Mouse (Mus musculus): ENCODE data around the gene Myoz2.

GRCm38 (mm10) chr3:123025634-123026033, 9.2 kb downstream of the Myoz2 start:
- TF ChIP-seq POLR2A (IDR thresholded peaks at IDR 0.05; ENCODE audit: insufficient read depth, low read length) = no peak
- TF ChIP-seq CTCF (IDR thresholded peaks at IDR 0.05; ENCODE audit: low read depth, low read length) = no peak
- TF ChIP-seq EP300 (IDR thresholded peaks at IDR 0.05; ENCODE audit: insufficient read depth, low read depth, low read length) = no peak

Data from ES-Bruce4 (cell line).